Mouse (Mus musculus) induced T-regulatory cell, adult 2 months (primary cell): ENCODE results near the gene Chid1.

Experiments used
- DNase-seq: peaks from one replicate; pipeline ENCODE4 v3.0.0-alpha.2; 2012; ENCODE audit warnings: low read depth

Chid1 gene

GRCm38 (mm10) chr7:141539556-141540311, at the start of gene Chid1:
TSS of gene Chid1 (minus strand) at chr7:141539857.
- peak; percentile 99 for DNase-seq

- DNase-seq, result no peak
Measured at GRCm38 (mm10) chr7:141588890-141589289, 49.2 kb upstream of the Chid1 start.

GRCm38 (mm10) chr7:141585881-141586280, 46.2 kb upstream of the Chid1 start:
- no peak for DNase-seq

GRCm38 (mm10) chr7:141585288-141585687, 45.6 kb upstream of the Chid1 start:
- DNase-seq, result no peak

- DNase-seq, result no peak
Measured at GRCm38 (mm10) chr7:141584048-141584841, 44.6 kb upstream of the Chid1 start.

GRCm38 (mm10) chr7:141581323-141581722, 41.7 kb upstream of the Chid1 start:
- DNase-seq, result no peak

- DNase-seq, result peak; percentile 93
Measured at GRCm38 (mm10) chr7:141578943-141579342, 39.3 kb upstream of the Chid1 start.

GRCm38 (mm10) chr7:141578511-141578910, 38.9 kb upstream of the Chid1 start:
- DNase-seq, result no peak

GRCm38 (mm10) chr7:141577801-141578200, 38.1 kb upstream of the Chid1 start:
- no peak for DNase-seq

GRCm38 (mm10) chr7:141575481-141575880, 35.8 kb upstream of the Chid1 start:
- DNase-seq, result no peak

GRCm38 (mm10) chr7:141574041-141574440, 34.4 kb upstream of the Chid1 start:
- DNase-seq, result no peak

- no peak for DNase-seq
Measured at GRCm38 (mm10) chr7:141570625-141571295, 31.1 kb upstream of the Chid1 start.

GRCm38 (mm10) chr7:141569916-141570315, 30.3 kb upstream of the Chid1 start:
- DNase-seq, result no peak

GRCm38 (mm10) chr7:141569283-141569803, 29.7 kb upstream of the Chid1 start:
- no peak for DNase-seq

- no peak for DNase-seq
Measured at GRCm38 (mm10) chr7:141566587-141566986, 26.9 kb upstream of the Chid1 start.

GRCm38 (mm10) chr7:141564561-141564960, 24.9 kb upstream of the Chid1 start:
- DNase-seq, result no peak

GRCm38 (mm10) chr7:141562852-141563427, 23.3 kb upstream of the Chid1 start:
- DNase-seq, result peak; percentile 74

GRCm38 (mm10) chr7:141562421-141562851, 22.8 kb upstream of the Chid1 start:
- DNase-seq, result no peak

- DNase-seq, result peak; percentile 96
Measured at GRCm38 (mm10) chr7:141561682-141562391, 22.2 kb upstream of the Chid1 start, which contains the start of gene Ap2a2. TSS of gene Ap2a2 (plus strand) at chr7:141562173.

- DNase-seq, result no peak
Measured at GRCm38 (mm10) chr7:141560471-141560870, 20.8 kb upstream of the Chid1 start.

GRCm38 (mm10) chr7:141559726-141560325, 20.2 kb upstream of the Chid1 start:
- DNase-seq, result no peak
